Mouse (Mus musculus): ENCODE results near the gene Tmed6. TPM values are rescaled to one million over a fixed set of nuclear protein-coding genes. Genes with fewer than 3 reads are reported as not detected.
A peak's percentile ranks its signal among the peaks of the same experiment; 100 is the strongest.

Tmed6 gene
- polyA plus RNA-seq, 1 experiment, result 0.20 TPM

GRCm38 (mm10) chr8:107076239-107076888 lies 10.9 kb upstream of the Tmed6 start:
- no peaks in the 10 kb centered on the region for H3K4me1 ChIP-seq (replicated peaks; ENCODE audit: control insufficient read depth, insufficient read depth, low read length)
- H3K27ac ChIP-seq (ENCODE audit: control insufficient read depth, insufficient read depth, low read length), result no peak overlapping the region
- H3K36me3 ChIP-seq (ENCODE audit: control insufficient read depth, insufficient read depth, low read length), result peaks cover 61% of the 10 kb centered on the region
- 91% methylated on average over 7 of the region's 7 CpGs for WGBS
- no peak for DNase-seq
- TF ChIP-seq POLR2A (IDR thresholded peaks at IDR 0.05; ENCODE audit: control insufficient read depth, extremely low read depth, insufficient read depth, low read length, poor library complexity) (no peak), CTCF (IDR thresholded peaks at IDR 0.05; ENCODE audit: borderline replicate concordance, control insufficient read depth, extremely low read depth, insufficient read depth, low read length, poor library complexity) (no peak)
- no peaks in the 10 kb centered on the region for H3K27me3 ChIP-seq (ENCODE audit: control insufficient read depth, insufficient read depth, low read length)
- H3K4me3 ChIP-seq (ENCODE audit: control insufficient read depth, insufficient read depth, low read length), result no peak overlapping the region

- Histone ChIP-seq H3K4me1 (replicated peaks; ENCODE audit: control insufficient read depth, insufficient read depth, low read length) (no peaks in the 10 kb centered on the region), H3K27ac (ENCODE audit: control insufficient read depth, insufficient read depth, low read length) (no peak overlapping the region), H3K27me3 (ENCODE audit: control insufficient read depth, insufficient read depth, low read length) (no peaks in the 10 kb centered on the region), H3K36me3 (ENCODE audit: control insufficient read depth, insufficient read depth, low read length) (peaks cover 50% of the 10 kb centered on the region), H3K4me3 (ENCODE audit: control insufficient read depth, insufficient read depth, low read length) (no peak overlapping the region)
- DNase-seq, result no peak
- TF ChIP-seq CTCF (IDR thresholded peaks at IDR 0.05; ENCODE audit: borderline replicate concordance, control insufficient read depth, extremely low read depth, insufficient read depth, low read length, poor library complexity) (no peak), POLR2A (IDR thresholded peaks at IDR 0.05; ENCODE audit: control insufficient read depth, extremely low read depth, insufficient read depth, low read length, poor library complexity) (no peak)
- WGBS, result 96% methylated on average over 1 of the region's 1 CpGs
Measured at GRCm38 (mm10) chr8:107074128-107074527, 8.7 kb upstream of the Tmed6 start.

GRCm38 (mm10) chr8:107073706-107074105 lies 8.3 kb upstream of the Tmed6 start:
- DNase-seq, result no peak
- 69% methylated on average over 4 of the region's 4 CpGs for WGBS
- Histone ChIP-seq H3K4me3 (ENCODE audit: control insufficient read depth, insufficient read depth, low read length) (no peak overlapping the region), H3K4me1 (replicated peaks; ENCODE audit: control insufficient read depth, insufficient read depth, low read length) (no peaks in the 10 kb centered on the region), H3K27ac (ENCODE audit: control insufficient read depth, insufficient read depth, low read length) (no peak overlapping the region), H3K36me3 (ENCODE audit: control insufficient read depth, insufficient read depth, low read length) (peaks cover 48% of the 10 kb centered on the region), H3K27me3 (ENCODE audit: control insufficient read depth, insufficient read depth, low read length) (no peaks in the 10 kb centered on the region)
- TF ChIP-seq CTCF (IDR thresholded peaks at IDR 0.05; ENCODE audit: borderline replicate concordance, control insufficient read depth, extremely low read depth, insufficient read depth, low read length, poor library complexity) (no peak), POLR2A (IDR thresholded peaks at IDR 0.05; ENCODE audit: control insufficient read depth, extremely low read depth, insufficient read depth, low read length, poor library complexity) (no peak)

- Histone ChIP-seq H3K36me3 (ENCODE audit: control insufficient read depth, insufficient read depth, low read length) (peaks cover 9% of the 10 kb centered on the region; the same call in 1 of the 2 replicates), H3K4me1 (replicated peaks; ENCODE audit: control insufficient read depth, insufficient read depth, low read length) (peaks cover 9% of the 10 kb centered on the region), H3K27ac (ENCODE audit: control insufficient read depth, insufficient read depth, low read length) (no peak overlapping the region), H3K27me3 (ENCODE audit: control insufficient read depth, insufficient read depth, low read length) (no peaks in the 10 kb centered on the region), H3K4me3 (ENCODE audit: control insufficient read depth, insufficient read depth, low read length) (no peak overlapping the region)
- no peak for DNase-seq
- TF ChIP-seq CTCF (IDR thresholded peaks at IDR 0.05; ENCODE audit: borderline replicate concordance, control insufficient read depth, extremely low read depth, insufficient read depth, low read length, poor library complexity) (no peak), POLR2A (IDR thresholded peaks at IDR 0.05; ENCODE audit: control insufficient read depth, extremely low read depth, insufficient read depth, low read length, poor library complexity) (no peak)
- 91% methylated on average over 1 of the region's 1 CpGs for WGBS
Measured at GRCm38 (mm10) chr8:107062613-107063012, 2.8 kb downstream of the Tmed6 start.

- H3K27me3 ChIP-seq (ENCODE audit: control insufficient read depth, insufficient read depth, low read length), result no peaks in the 10 kb centered on the region
- peaks cover 6% of the 10 kb centered on the region for H3K4me1 ChIP-seq (replicated peaks; ENCODE audit: control insufficient read depth, insufficient read depth, low read length)
- 1% methylated on average over 33 of the region's 33 CpGs for WGBS
- peak overlapping the region; percentile 70 for H3K4me3 ChIP-seq (ENCODE audit: control insufficient read depth, insufficient read depth, low read length)
- peaks cover 22% of the 10 kb centered on the region for H3K36me3 ChIP-seq (ENCODE audit: control insufficient read depth, insufficient read depth, low read length)
- DNase-seq, result no peak
- TF ChIP-seq CTCF (IDR thresholded peaks at IDR 0.05; ENCODE audit: borderline replicate concordance, control insufficient read depth, extremely low read depth, insufficient read depth, low read length, poor library complexity) (0 out of 2 replicates have a peak, but pooled peaks have one; percentile 5), POLR2A (IDR thresholded peaks at IDR 0.05; ENCODE audit: control insufficient read depth, extremely low read depth, insufficient read depth, low read length, poor library complexity) (no peak)
- H3K27ac ChIP-seq (ENCODE audit: control insufficient read depth, insufficient read depth, low read length), result no peak overlapping the region
Measured at GRCm38 (mm10) chr8:107056973-107057369, 8.5 kb downstream of the Tmed6 start.

GRCm38 (mm10) chr8:107056076-107056972 lies 9.1 kb downstream of the Tmed6 start, which contains the start of the genes Cog8 and Nip7:
Cog8 (minus strand) TSS chr8:107056689.
Nip7 (plus strand) TSS chr8:107056877.
- no peaks in the 10 kb centered on the region for H3K27me3 ChIP-seq (ENCODE audit: control insufficient read depth, insufficient read depth, low read length)
- peak; percentile 94 for DNase-seq
- H3K27ac ChIP-seq (ENCODE audit: control insufficient read depth, insufficient read depth, low read length), result no peak within 1 kb of the TSS
- WGBS, result under 1% methylated on average over 88 of the region's 88 CpGs
- peaks cover 6% of the 10 kb centered on the region for H3K4me1 ChIP-seq (replicated peaks; ENCODE audit: control insufficient read depth, insufficient read depth, low read length)
- peak within 1 kb of the TSS; percentile 70 for H3K4me3 ChIP-seq (ENCODE audit: control insufficient read depth, insufficient read depth, low read length)
- TF ChIP-seq POLR2A (IDR thresholded peaks at IDR 0.05; ENCODE audit: control insufficient read depth, extremely low read depth, insufficient read depth, low read length, poor library complexity) (peak; percentile 89), CTCF (IDR thresholded peaks at IDR 0.05; ENCODE audit: borderline replicate concordance, control insufficient read depth, extremely low read depth, insufficient read depth, low read length, poor library complexity) (peak; percentile 38; the same call in 1 of the 2 replicates)
- peaks cover 23% of the 10 kb centered on the region for H3K36me3 ChIP-seq (ENCODE audit: control insufficient read depth, insufficient read depth, low read length)

Measured in thymus, adult 2 months (tissue).